In the genomic region with DNA sequence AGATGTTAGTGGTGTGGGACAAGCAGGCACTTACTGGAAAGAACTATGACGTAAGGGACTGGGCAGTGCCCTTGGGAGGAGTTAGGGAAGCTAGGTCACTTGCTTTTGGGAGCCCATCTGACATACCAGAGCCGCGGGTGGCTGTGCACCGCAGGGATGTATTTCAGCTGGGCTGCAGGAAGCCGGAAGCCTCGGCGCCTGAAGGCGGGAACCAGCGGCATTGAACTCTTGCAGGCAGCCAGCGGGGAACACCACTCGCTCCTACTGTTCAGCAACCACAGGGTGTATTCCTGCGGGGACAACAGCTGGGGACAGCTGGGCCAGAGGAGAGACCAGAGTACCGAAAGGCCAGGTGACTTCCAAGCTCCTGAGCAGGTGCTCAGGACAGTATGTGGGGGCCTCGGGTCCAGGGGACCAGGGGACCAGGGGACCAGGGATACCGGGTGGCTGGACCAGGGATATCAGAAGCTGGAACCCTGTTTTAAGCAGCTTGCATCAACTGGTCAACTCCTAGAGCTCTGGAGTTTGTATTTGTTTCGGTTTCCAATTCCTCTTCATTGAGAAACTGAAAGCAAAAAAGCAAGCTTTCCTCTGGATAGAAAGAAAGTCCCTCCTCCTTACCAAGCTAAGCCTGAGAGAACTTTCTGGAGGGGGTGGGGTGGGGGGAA, we compare ENCODE assay signal across 7 mouse cellular contexts. TPM values are rescaled to one million over a fixed set of nuclear protein-coding genes. Genes with fewer than 3 reads are reported as not detected.
DNase-seq lines count a peak whose midpoint lies in the region; ATAC-seq lines count a peak whose summit lies in the region.

A gene (plus strand): TSS at position 120 of the 668 bp plus-strand sequence.

- peak within 1 kb of the TSS; percentile 58 for H3K9ac ChIP-seq in intestine, embryonic 14.5 days (ENCODE audit: low read length)

- H3K27me3 ChIP-seq in intestine, embryonic 14.5 days (replicated peaks; ENCODE audit: control insufficient read depth, insufficient read depth, low read length) = no peaks in the 10 kb centered on the region
- H3K27me3 ChIP-seq in midbrain, embryonic 10.5 days (ENCODE audit: low read depth, poor library complexity, severe bottlenecking) = no peaks in the 10 kb centered on the region

- WGBS in intestine, embryonic 14.5 days = 2% methylated on average over 16 of the region's 16 CpGs
- WGBS in midbrain, embryonic 10.5 days = 5% methylated on average over 16 of the region's 16 CpGs

- ATAC-seq in intestine, embryonic 14.5 days (replicated peaks; ENCODE audit: low FRiP score, low TSS enrichment, low read depth) = peak; percentile 84

- H3K4me3 ChIP-seq in intestine, embryonic 14.5 days (ENCODE audit: low read depth, low read length) = peak within 1 kb of the TSS; percentile 62
- H3K4me3 ChIP-seq in midbrain, embryonic 10.5 days = peak within 1 kb of the TSS; percentile 55

- DNase-seq in adrenal gland, adult 2 months = peak; percentile 92
- peak; percentile 71 for DNase-seq in embryo, embryonic 10.5 days (ENCODE audit: low spot score)
- peak; percentile 59 for DNase-seq in gastrocnemius, postnatal 14 days
- peak; percentile 77 for DNase-seq in intestine, embryonic 14.5 days (ENCODE audit: low spot score)
- peak; percentile 53 to 65 for DNase-seq in left cerebral cortex, postnatal 36 days (ENCODE audit: low spot score in 2 of 2)
- peak; percentile 60 for DNase-seq in midbrain, embryonic 10.5 days (ENCODE audit: low spot score)
- peak; percentile 54 for DNase-seq in skeletal muscle tissue, adult 2 months (ENCODE audit: low read depth, low spot score)

- H3K4me1 ChIP-seq in intestine, embryonic 14.5 days (replicated peaks; ENCODE audit: control insufficient read depth, insufficient read depth, low read length) = no peaks in the 10 kb centered on the region
- H3K4me1 ChIP-seq in midbrain, embryonic 10.5 days = peaks cover 7% of the 10 kb centered on the region

- H3K36me3 ChIP-seq in intestine, embryonic 14.5 days (ENCODE audit: control insufficient read depth, insufficient read depth, low read length) = no peaks in the 10 kb centered on the region
- no peaks in the 10 kb centered on the region for H3K36me3 ChIP-seq in midbrain, embryonic 10.5 days

- intact Hi-C loops in gastrocnemius, postnatal 14 days (cut with DNase I; ENCODE audit: low total_unique reads) = no loop called here
- intact Hi-C loops in left cerebral cortex, postnatal 36 days (cut with DNase I) = no loop called here

- peak within 1 kb of the TSS; percentile 78 for H3K27ac ChIP-seq in intestine, embryonic 14.5 days (ENCODE audit: low read depth)
- H3K27ac ChIP-seq in midbrain, embryonic 10.5 days (replicated peaks) = peak within 1 kb of the TSS; percentile 77

- peak within 1 kb of the TSS; percentile 90 for H3K4me2 ChIP-seq in intestine, embryonic 14.5 days (ENCODE audit: low read length)

- no peaks in the 10 kb centered on the region for H3K9me3 ChIP-seq in intestine, embryonic 14.5 days (ENCODE audit: control insufficient read depth, low read length)
- H3K9me3 ChIP-seq in midbrain, embryonic 10.5 days (replicated peaks) = no peaks in the 10 kb centered on the region

RNA-seq across cellular contexts. Expression of the gene that starts here (rescaled TPM):
- total RNA-seq in adrenal gland, adult 2 months (2021) = 10 to 100 TPM; 15.4 to 21.9 TPM
- 23.6 and 24.8 TPM in 2 replicates for polyA plus RNA-seq in adrenal gland, adult 2 months (2012; rRNA removed)
- total RNA-seq in gastrocnemius, postnatal 14 days (2021) = under 1 TPM; 0.55 to 0.73 TPM
- 2.4 and 2.6 TPM in 2 replicates for polyA plus RNA-seq in intestine, embryonic 14.5 days (2014; fragmentation: Nextera tagmentation; extraction: Ambion mirVana)
- 10 to 100 TPM in 1 of 2 experiments, 1 to 10 TPM in 1; 7.9 to 13.6 TPM for total RNA-seq in left cerebral cortex, postnatal 36 days (2021)
- 2.4 and 3.2 TPM in 2 replicates for polyA plus RNA-seq in midbrain, embryonic 10.5 days (2016; fragmentation: Nextera tagmentation; extraction: Ambion mirVana)

Comparison
In these comparisons a context has a peak if more than half of its experiments do, and no peak if none do; other contexts are left out.
1. Peak in every context shown above with its lines: DNase-seq, ATAC-seq, H3K4me3 ChIP-seq and H3K27ac ChIP-seq.
2. RNA of the gene that starts here (total RNA-seq): 15.4 to 21.9 TPM in adrenal gland, adult 2 months and 7.9 to 13.6 TPM in left cerebral cortex, postnatal 36 days; 0.55 to 0.73 TPM in gastrocnemius, postnatal 14 days; every median in the first group is over 4 times any median in the second.
3. Peak in DNase-seq in gastrocnemius, postnatal 14 days; RNA of the gene not detected or under 1 TPM.